Mouse (Mus musculus): ENCODE data around the gene Gadd45b.

DNA sequence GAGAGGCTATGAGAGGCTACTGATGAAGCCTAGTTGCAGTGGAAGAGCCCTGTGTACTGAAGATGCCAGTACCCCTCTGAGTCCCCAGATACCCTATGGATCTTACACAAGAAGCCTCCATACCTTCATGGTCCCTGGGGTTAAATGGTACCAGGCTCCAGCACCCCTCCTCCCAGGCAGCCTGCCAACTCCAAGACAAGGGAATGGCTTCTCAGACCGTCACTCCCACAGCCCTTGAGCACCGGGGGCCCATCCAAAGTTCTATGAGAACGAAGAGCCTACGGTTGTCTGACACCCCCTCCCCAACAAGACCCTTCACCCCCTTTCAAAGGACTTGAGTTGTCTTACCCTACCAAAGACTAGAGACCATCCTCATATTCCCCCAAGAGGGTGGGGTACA lies 14.1 kb upstream of the Gadd45b start:
- TF ChIP-seq CTCF (IDR thresholded peaks at IDR 0.05; ENCODE audit: low read depth) (no peak), EP300 (IDR thresholded peaks at IDR 0.05; ENCODE audit: low read depth) (no peak)

Measured in heart, postnatal 0 days (tissue).